Mouse (Mus musculus): Measurements from ENCODE around the gene Tas2r143.

Tas2r143 gene

DNA sequence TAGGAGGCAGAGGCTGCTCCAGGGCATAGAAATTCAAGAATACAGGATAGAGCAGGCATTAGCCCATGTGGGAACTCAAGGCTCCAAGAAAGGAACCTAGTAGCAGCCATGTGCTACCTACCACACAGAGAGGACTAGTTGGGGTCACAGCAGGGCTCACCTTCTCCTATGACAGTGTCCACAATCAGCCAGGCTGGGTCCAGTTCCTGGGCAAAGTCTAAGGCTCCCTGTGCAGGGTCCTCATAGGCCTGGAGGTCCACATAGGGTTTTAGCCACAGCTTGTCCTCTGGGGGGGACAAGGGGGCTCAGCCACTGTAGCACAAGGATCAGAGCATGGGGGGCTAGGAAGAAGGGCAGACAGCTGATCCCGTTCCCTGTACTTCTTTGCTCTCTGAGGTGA is 37.5 kb upstream of the Tas2r143 start:
- POLR2A ChIA-PET: interaction anchor here in 1 of 4 experiments (1.5 kb wide), 1 partner anchor 10 kb away, joined by 3 read pairs; no protein-coding TSS in a partner anchor
- CTCF ChIA-PET: no interaction called here

DNA sequence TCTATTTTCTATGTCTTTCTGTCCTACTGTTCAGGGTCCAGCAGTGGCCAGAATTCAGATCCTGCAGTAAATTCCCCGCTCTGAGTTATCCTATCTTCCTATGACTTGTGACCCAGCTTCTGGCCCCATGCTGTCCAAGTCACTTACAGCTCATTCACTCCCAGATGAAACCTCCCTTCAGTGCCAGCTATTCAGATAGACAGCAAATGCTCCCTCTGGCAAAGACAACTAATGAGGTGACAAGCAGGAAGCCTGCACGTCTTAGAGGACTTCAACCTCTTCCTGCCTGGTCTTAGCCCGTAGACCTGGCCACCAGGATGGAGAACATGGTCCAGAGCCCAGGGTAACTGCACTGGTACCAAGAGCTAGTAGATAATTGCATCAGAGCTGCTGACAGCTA is 37.1 kb upstream of the Tas2r143 start:
- ChIA-PET CTCF (interaction anchor here in 1 of 4 experiments (0.7 kb wide), 1 partner anchor 471 kb away, joined by 4 read pairs; no protein-coding TSS in a partner anchor), POLR2A (interaction anchor here in 1 of 4 experiments (1.5 kb wide), 1 partner anchor 10 kb away, joined by 3 read pairs; no protein-coding TSS in a partner anchor)

- CTCF ChIA-PET: interaction anchor here in 1 of 4 experiments (1.1 kb wide), 1 partner anchor 9 kb away, joined by 3 read pairs; no protein-coding TSS in a partner anchor
- POLR2A ChIA-PET: interaction anchor here in 1 of 4 experiments (1.0 to 1.5 kb wide), 3 partner anchors 10 to 15 kb away, joined by 3 to 4 read pairs (median 4); no protein-coding TSS in a partner anchor
Measured at GRCm38 (mm10) chr6:42364066-42364465, 36.0 kb upstream of the Tas2r143 start.

DNA sequence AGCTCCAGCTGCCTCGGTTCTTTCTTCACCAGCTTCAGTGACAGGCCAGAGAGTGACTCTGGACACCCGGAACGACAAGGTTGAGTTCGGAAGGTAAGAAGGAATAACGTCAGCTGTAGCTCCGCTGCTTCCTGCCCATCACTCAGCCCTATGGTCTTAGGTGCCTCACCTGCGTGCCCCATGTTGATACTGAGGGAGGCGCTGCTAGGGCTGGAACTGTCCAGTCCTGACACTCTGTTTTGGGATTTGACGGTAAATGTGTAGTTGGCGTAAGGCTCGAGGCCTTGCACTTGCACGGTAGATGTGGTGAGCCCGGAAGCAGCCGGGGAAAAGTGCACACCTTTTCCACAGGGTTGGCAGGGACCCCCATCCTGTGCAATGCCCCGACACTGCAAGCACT is 35.4 kb upstream of the Tas2r143 start:
- ChIA-PET POLR2A (interaction anchor here in 1 of 4 experiments (1.0 to 1.4 kb wide), 2 partner anchors 10 to 16 kb away, joined by 4 read pairs; no protein-coding TSS in a partner anchor), CTCF (interaction anchor here in 1 of 4 experiments (1.1 kb wide), 1 partner anchor 9 kb away, joined by 3 read pairs; no protein-coding TSS in a partner anchor)

GRCm38 (mm10) chr6:42365215-42365614 is 34.8 kb upstream of the Tas2r143 start:
- ChIA-PET POLR2A (interaction anchor here in 1 of 4 experiments (1.0 kb wide), 1 partner anchor 11 kb away, joined by 4 read pairs; no protein-coding TSS in a partner anchor), CTCF (no interaction called here)

DNA sequence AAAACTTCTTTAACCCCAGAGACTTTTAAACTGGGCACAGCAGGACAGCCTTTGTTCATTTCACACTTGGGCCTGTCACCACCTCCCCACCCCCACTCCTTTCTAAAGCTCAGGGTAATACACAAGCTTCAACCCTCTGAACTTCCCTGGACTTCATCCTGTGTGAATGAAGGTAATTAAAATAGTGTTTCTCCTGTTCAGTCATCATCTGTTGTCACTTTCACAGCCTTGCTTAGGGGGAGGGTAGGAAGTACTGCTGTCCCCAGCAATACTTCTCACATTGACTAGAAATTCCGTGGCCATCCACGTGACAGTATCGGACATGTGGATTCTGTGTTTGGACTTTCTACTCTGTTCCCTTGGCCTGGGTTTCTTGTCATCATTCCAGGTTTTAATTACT is 30.2 kb upstream of the Tas2r143 start:
- CTCF ChIA-PET: interaction anchor here in 1 of 4 experiments (0.9 to 1.3 kb wide), 2 partner anchors 9 to 11 kb away, joined by 3 read pairs; no protein-coding TSS in a partner anchor
- POLR2A ChIA-PET: interaction anchor here in 1 of 4 experiments (1.8 kb wide), 1 partner anchor 19 kb away, joined by 5 read pairs; no protein-coding TSS in a partner anchor

DNA sequence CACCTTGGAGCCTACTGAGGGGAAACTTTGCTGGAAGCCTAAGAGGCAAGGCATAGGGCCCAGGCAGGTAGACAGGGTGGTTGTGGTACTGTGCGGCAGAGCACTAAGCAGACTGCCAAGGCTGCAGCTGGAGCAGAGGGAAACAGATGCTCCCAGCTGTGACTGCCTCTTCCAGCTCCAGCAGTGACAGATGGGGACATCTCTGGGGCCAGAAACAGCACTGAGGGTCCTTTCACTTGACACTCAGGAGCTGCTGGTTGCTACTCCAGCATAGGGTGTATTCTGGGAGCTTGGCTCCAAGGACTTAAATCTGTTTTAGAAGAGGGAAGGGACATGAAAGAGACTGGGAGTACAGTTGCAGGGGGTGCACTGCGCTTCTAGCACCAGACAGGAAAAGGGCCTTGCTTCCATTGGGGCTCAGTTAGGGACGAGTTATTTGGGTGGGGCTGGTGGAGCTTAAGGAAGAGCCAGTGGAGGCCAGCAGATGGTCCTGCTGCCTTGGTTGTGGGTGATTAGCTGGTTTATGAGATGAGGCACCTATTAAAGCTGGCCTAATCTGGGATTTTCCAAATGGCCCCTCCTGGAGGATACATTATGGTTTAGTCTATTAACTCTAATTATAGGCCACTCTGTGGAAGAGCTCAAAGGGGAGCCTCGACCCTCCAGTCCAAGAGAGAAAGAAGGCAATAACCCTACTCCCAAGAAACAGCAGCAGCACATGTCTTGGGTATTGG is 29.2 kb upstream of the Tas2r143 start:
- CTCF ChIA-PET: interaction anchor here in 3 of 4 experiments (0.6 to 1.1 kb wide), 4 partner anchors 22 to 234 kb away, joined by 3 to 6 read pairs (median 4); partner anchors contain the start of gene Zyx (in 1 of the 3)
- POLR2A ChIA-PET: interaction anchor here in 1 of 4 experiments (1.1 to 1.8 kb wide), 3 partner anchors 20 to 85 kb away, joined by 3 to 5 read pairs (median 4); partner anchors contain the start of gene Clcn1

DNA sequence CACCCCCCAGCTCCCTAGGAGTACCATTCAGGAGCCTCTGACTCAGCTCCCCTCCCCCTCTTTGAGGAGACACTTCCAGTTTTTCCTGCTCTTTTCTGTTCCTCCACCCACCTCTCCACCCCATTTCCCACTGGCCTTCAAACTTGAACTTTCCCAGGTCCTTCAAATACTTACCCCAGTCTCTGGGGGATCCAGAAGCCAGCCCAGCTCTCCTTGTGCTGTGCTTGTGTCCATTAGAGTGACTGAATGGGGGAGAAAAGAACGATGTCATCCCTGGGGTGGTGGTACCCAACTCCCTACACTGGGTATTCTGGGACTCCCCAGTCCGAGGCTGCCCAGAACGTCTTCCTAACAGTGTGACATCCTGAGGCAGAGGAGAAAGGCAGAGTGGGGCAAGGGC is 28.0 kb upstream of the Tas2r143 start:
- ChIA-PET POLR2A (interaction anchor here in 1 of 4 experiments (0.7 to 2.6 kb wide), 5 partner anchors 22 to 107 kb away, joined by 3 to 10 read pairs (median 4); partner anchors contain the start of genes Casp2, Clcn1, Fam131b and Zyx), CTCF (interaction anchor here (0.5 to 1.8 kb wide), 11 partner anchors 9 to 288 kb away, joined by 3 to 8 read pairs (median 3); partner anchors contain the start of genes Fam131b (in 1 of the 4), Tas2r135 (in 1 of the 4) and Zyx (in 1 of the 4))

- POLR2A ChIA-PET: interaction anchor here in 2 of 4 experiments (0.6 to 2.6 kb wide), 3 partner anchors 23 to 48 kb away, joined by 4 to 10 read pairs (median 6); partner anchors contain the start of genes Fam131b (in 1 of the 2) and Zyx (in 1 of the 2)
- CTCF ChIA-PET: interaction anchor here in 3 of 4 experiments (0.6 to 1.8 kb wide), 4 partner anchors 8 to 48 kb away, joined by 3 to 7 read pairs (median 4); partner anchors contain the start of genes Fam131b (in 1 of the 3) and Tas2r135 (in 1 of the 3)
Measured at GRCm38 (mm10) chr6:42372421-42372815, 27.6 kb upstream of the Tas2r143 start.

DNA sequence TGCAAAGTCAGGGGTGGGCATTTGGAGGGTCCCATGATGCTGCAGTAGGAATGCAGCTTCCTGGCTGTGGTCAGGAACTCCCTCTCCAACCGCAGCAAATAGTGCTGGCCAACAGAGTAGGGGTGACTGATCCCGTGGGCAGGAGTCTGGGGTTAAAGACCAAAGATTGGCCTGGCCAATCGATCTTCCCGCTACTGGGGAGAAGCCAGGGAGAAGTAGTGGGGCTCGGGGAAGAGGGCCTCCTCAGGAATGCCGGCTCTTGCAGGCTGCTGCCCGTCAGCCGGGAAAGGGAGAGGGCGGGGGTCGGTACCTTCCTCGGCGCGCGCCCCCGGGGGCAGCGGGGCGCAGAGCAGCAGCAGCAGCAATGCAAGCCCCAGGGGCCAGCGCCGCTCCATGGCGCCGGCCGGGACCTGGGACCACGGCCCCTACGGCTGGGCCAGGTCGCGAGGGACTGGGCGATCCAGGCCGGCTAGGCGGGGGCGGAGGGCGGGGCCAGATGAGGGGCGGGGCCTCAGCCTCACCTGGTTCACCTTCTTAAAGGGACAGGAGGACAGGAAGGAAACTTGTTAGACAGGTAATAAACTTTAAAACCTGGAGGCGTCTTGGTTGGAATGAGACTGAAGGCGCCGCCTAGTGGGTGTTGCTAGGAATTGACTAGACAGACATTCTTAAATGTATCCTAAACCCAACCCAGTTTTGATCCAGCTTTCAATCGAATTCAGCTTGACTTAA is 27.1 kb upstream of the Tas2r143 start, which contains the start of gene Epha1:
Epha1 (minus strand) TSS at position 453 of the 732 bp plus-strand sequence.
- CTCF ChIA-PET: interaction anchor here in 2 of 4 experiments (0.6 to 1.8 kb wide), 6 partner anchors 8 to 496 kb away, joined by 3 to 7 read pairs (median 3); partner anchors contain the start of genes Casp2 (in 1 of the 2), Fam131b (in 1 of the 2) and Zyx (in 1 of the 2)
- POLR2A ChIA-PET: interaction anchor here in 3 of 4 experiments (0.6 to 2.6 kb wide), 4 partner anchors 23 to 184 kb away, joined by 4 to 10 read pairs (median 6); partner anchors contain the start of genes Fam131b (in 1 of the 3) and Zyx (in 1 of the 3)

- CTCF ChIA-PET: interaction anchor here in 2 of 4 experiments (0.6 to 1.8 kb wide), 6 partner anchors 9 to 495 kb away, joined by 3 to 7 read pairs (median 3); partner anchors contain the start of genes Casp2 (in 1 of the 2), Fam131b (in 1 of the 2) and Zyx (in 1 of the 2)
- POLR2A ChIA-PET: interaction anchor here in 2 of 4 experiments (0.6 to 2.6 kb wide), 2 partner anchors 24 to 183 kb away, joined by 7 to 10 read pairs; partner anchors contain the start of gene Zyx (in 1 of the 2)
Measured at GRCm38 (mm10) chr6:42373669-42374430, 26.2 kb upstream of the Tas2r143 start.

DNA sequence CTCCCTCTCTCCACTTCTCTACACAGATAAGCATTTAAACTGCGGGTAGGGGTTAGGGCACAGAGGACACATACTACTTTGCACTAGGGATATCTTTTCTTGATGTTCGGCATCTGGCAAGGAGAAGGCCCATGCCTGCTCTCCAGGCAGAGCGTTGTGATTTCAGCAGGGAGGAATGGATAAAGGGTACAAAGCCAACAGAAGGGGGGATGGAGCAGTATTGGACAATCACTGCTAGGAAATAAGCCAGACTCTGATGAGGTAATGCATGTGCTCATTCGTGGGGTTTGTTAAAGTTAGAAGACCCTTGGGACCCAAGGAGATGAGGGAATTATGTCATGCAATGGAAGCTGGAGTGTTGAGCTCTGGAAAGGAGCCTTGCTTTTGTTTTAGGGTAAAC is 25.3 kb upstream of the Tas2r143 start:
- ChIA-PET POLR2A (no interaction called here), CTCF (interaction anchor here in 1 of 4 experiments (1.6 kb wide), 1 partner anchor 24 kb away, joined by 3 read pairs; no protein-coding TSS in a partner anchor)

- CTCF ChIA-PET: interaction anchor here in 1 of 4 experiments (1.6 kb wide), 1 partner anchor 25 kb away, joined by 3 read pairs; no protein-coding TSS in a partner anchor
- POLR2A ChIA-PET: no interaction called here
Measured at GRCm38 (mm10) chr6:42375131-42375530, 24.9 kb upstream of the Tas2r143 start.

GRCm38 (mm10) chr6:42376016-42376415 is 24.0 kb upstream of the Tas2r143 start:
- POLR2A ChIA-PET: no interaction called here
- CTCF ChIA-PET: interaction anchor here in 1 of 4 experiments (0.6 kb wide), 1 partner anchor 27 kb away, joined by 4 read pairs; the partner anchor contains the start of gene Zyx

GRCm38 (mm10) chr6:42376504-42377019 is 23.5 kb upstream of the Tas2r143 start:
- POLR2A ChIA-PET: no interaction called here

DNA sequence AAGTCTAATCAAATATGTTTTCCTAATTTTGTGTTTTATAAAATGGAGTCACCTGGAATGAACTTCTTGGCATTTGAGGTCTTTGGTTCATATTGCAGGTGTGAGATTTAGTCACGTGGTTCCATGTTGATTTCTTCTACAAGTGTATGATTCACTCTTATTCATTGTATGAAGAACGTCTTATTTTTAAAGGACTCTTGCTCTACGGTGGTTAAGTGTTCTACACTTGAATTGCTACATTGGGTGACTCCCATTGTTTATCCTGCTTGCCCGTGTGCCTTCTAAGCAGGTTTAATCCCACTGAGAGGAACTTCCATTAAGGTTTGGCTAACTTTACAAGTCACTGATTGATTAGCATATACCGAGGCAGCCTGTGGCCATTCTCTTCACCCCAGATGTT is 22.8 kb upstream of the Tas2r143 start:
- CTCF ChIA-PET: no interaction called here
- POLR2A ChIA-PET: no interaction called here

More at GRCm38 (mm10) chr6:42376504-42377019, 23.5 kb upstream of the Tas2r143 start:
- CTCF ChIA-PET: no interaction called here

- ChIA-PET POLR2A (interaction anchor here in 1 of 4 experiments (1.3 kb wide), 1 partner anchor 29 kb away, joined by 5 read pairs; no protein-coding TSS in a partner anchor), CTCF (interaction anchor here in 1 of 4 experiments (1.8 kb wide), 1 partner anchor 31 kb away, joined by 6 read pairs; no protein-coding TSS in a partner anchor)
Measured at GRCm38 (mm10) chr6:42379551-42379950, 20.5 kb upstream of the Tas2r143 start.
